Mouse (Mus musculus): ENCODE data around the gene Itprip. TPM values are rescaled to one million over a fixed set of nuclear protein-coding genes. Genes with fewer than 3 reads are reported as not detected.

Gene Itprip
- polyA plus RNA-seq, 1 experiment from 2014 or later = 20.3 TPM

- Histone ChIP-seq H3K4me2 (ENCODE audit: low read depth, severe bottlenecking) (no peak overlapping the region), H3K4me3 (ENCODE audit: low read depth, low read length) (no peak overlapping the region), H3K9me3 (ENCODE audit: control insufficient read depth, low read length) (no peaks in the 10 kb centered on the region), H3K27ac (replicated peaks; ENCODE audit: low read depth, low read length) (no peak overlapping the region), H3K4me1 (ENCODE audit: control insufficient read depth, insufficient read depth, low read length) (peaks cover 28% of the 10 kb centered on the region), H3K27me3 (ENCODE audit: control insufficient read depth, insufficient read depth, low read length) (no peaks in the 10 kb centered on the region), H3K36me3 (ENCODE audit: control insufficient read depth, insufficient read depth, low read length) (peaks cover 19% of the 10 kb centered on the region; the same call in 1 of the 2 replicates), H3K9ac (ENCODE audit: low read length) (no peak overlapping the region)
- ATAC-seq (ENCODE audit: insufficient number of reproducible peaks, low FRiP score, low TSS enrichment, low read depth) (no peak), DNase-seq (ENCODE audit: low spot score) (no peak)
- 86% methylated on average over 10 of the region's 10 CpGs for whole genome bisulfite sequencing
Observed at GRCm38 (mm10) chr19:47900558-47900957, 18.5 kb downstream of the Itprip start.

- Histone ChIP-seq H3K4me2 (ENCODE audit: low read depth, severe bottlenecking) (no peak overlapping the region), H3K9ac (ENCODE audit: low read length) (no peak overlapping the region), H3K27ac (replicated peaks; ENCODE audit: low read depth, low read length) (no peak overlapping the region), H3K9me3 (ENCODE audit: control insufficient read depth, low read length) (no peaks in the 10 kb centered on the region), H3K36me3 (ENCODE audit: control insufficient read depth, insufficient read depth, low read length) (peaks cover 19% of the 10 kb centered on the region; the same call in 1 of the 2 replicates), H3K4me3 (ENCODE audit: low read depth, low read length) (no peak overlapping the region), H3K27me3 (ENCODE audit: control insufficient read depth, insufficient read depth, low read length) (no peaks in the 10 kb centered on the region), H3K4me1 (ENCODE audit: control insufficient read depth, insufficient read depth, low read length) (peaks cover 25% of the 10 kb centered on the region)
- DNase-seq (ENCODE audit: low spot score) (no peak), ATAC-seq (ENCODE audit: insufficient number of reproducible peaks, low FRiP score, low TSS enrichment, low read depth) (no peak)
- WGBS = 68% methylated on average over 6 of the region's 6 CpGs
Observed at GRCm38 (mm10) chr19:47900012-47900411, 19.1 kb downstream of the Itprip start.

GRCm38 (mm10) chr19:47898472-47899079 is 20.5 kb downstream of the Itprip start:
- no peak for DNase-seq (ENCODE audit: low spot score)
- WGBS = 88% methylated on average over 8 of the region's 8 CpGs
- H3K36me3 ChIP-seq (ENCODE audit: control insufficient read depth, insufficient read depth, low read length) = peaks cover 21% of the 10 kb centered on the region; the same call in 1 of the 2 replicates

GRCm38 (mm10) chr19:47893092-47893491 is 26.0 kb downstream of the Itprip start:
- no peak overlapping the region for H3K27ac ChIP-seq (replicated peaks; ENCODE audit: low read depth, low read length)
- no peaks in the 10 kb centered on the region for H3K27me3 ChIP-seq (ENCODE audit: control insufficient read depth, insufficient read depth, low read length)
- ATAC-seq (ENCODE audit: insufficient number of reproducible peaks, low FRiP score, low TSS enrichment, low read depth) (no peak), DNase-seq (ENCODE audit: low spot score) (no peak)
- H3K9me3 ChIP-seq (ENCODE audit: control insufficient read depth, low read length) = no peaks in the 10 kb centered on the region
- H3K4me1 ChIP-seq (ENCODE audit: control insufficient read depth, insufficient read depth, low read length) = 0 out of 2 replicates have a peak, but pooled peaks cover 7% of the 10 kb centered on the region
- no peak overlapping the region for H3K4me3 ChIP-seq (ENCODE audit: low read depth, low read length)
- no peak overlapping the region for H3K4me2 ChIP-seq (ENCODE audit: low read depth, severe bottlenecking)
- H3K36me3 ChIP-seq (ENCODE audit: control insufficient read depth, insufficient read depth, low read length) = peaks cover 20% of the 10 kb centered on the region; the same call in 1 of the 2 replicates
- H3K9ac ChIP-seq (ENCODE audit: low read length) = no peak overlapping the region
- 95% methylated on average over 6 of the region's 6 CpGs for WGBS

More at GRCm38 (mm10) chr19:47898472-47899079, 20.5 kb downstream of the Itprip start:
- Histone ChIP-seq H3K27ac (replicated peaks; ENCODE audit: low read depth, low read length) (no peak overlapping the region), H3K4me3 (ENCODE audit: low read depth, low read length) (no peak overlapping the region), H3K4me1 (ENCODE audit: control insufficient read depth, insufficient read depth, low read length) (peaks cover 21% of the 10 kb centered on the region), H3K4me2 (ENCODE audit: low read depth, severe bottlenecking) (no peak overlapping the region), H3K9ac (ENCODE audit: low read length) (no peak overlapping the region), H3K27me3 (ENCODE audit: control insufficient read depth, insufficient read depth, low read length) (no peaks in the 10 kb centered on the region), H3K9me3 (ENCODE audit: control insufficient read depth, low read length) (no peaks in the 10 kb centered on the region)
- ATAC-seq (ENCODE audit: insufficient number of reproducible peaks, low FRiP score, low TSS enrichment, low read depth) = no peak

GRCm38 (mm10) chr19:47891562-47892312 is 27.4 kb downstream of the Itprip start:
- ATAC-seq (ENCODE audit: insufficient number of reproducible peaks, low FRiP score, low TSS enrichment, low read depth) (no peak), DNase-seq (ENCODE audit: low spot score) (no peak)
- WGBS = 87% methylated on average over 11 of the region's 11 CpGs

GRCm38 (mm10) chr19:47890489-47891130 is 28.5 kb downstream of the Itprip start:
- H3K27ac ChIP-seq (replicated peaks; ENCODE audit: low read depth, low read length) = no peak overlapping the region
- H3K27me3 ChIP-seq (ENCODE audit: control insufficient read depth, insufficient read depth, low read length) = no peaks in the 10 kb centered on the region
- ATAC-seq (ENCODE audit: insufficient number of reproducible peaks, low FRiP score, low TSS enrichment, low read depth) (no peak), DNase-seq (ENCODE audit: low spot score) (no peak)
- H3K9me3 ChIP-seq (ENCODE audit: control insufficient read depth, low read length) = no peaks in the 10 kb centered on the region
- H3K4me3 ChIP-seq (ENCODE audit: low read depth, low read length) = no peak overlapping the region
- no peak overlapping the region for H3K9ac ChIP-seq (ENCODE audit: low read length)
- WGBS = 55% methylated on average over 10 of the region's 10 CpGs
- H3K4me1 ChIP-seq (ENCODE audit: control insufficient read depth, insufficient read depth, low read length) = 0 out of 2 replicates have a peak, but pooled peaks cover 13% of the 10 kb centered on the region
- H3K36me3 ChIP-seq (ENCODE audit: control insufficient read depth, insufficient read depth, low read length) = peaks cover 2% of the 10 kb centered on the region; the same call in 1 of the 2 replicates
- no peak overlapping the region for H3K4me2 ChIP-seq (ENCODE audit: low read depth, severe bottlenecking)

More at GRCm38 (mm10) chr19:47891562-47892312, 27.4 kb downstream of the Itprip start:
- no peak overlapping the region for H3K27ac ChIP-seq (replicated peaks; ENCODE audit: low read depth, low read length)
- no peaks in the 10 kb centered on the region for H3K27me3 ChIP-seq (ENCODE audit: control insufficient read depth, insufficient read depth, low read length)
- no peak overlapping the region for H3K9ac ChIP-seq (ENCODE audit: low read length)
- H3K36me3 ChIP-seq (ENCODE audit: control insufficient read depth, insufficient read depth, low read length) = peaks cover 8% of the 10 kb centered on the region; the same call in 1 of the 2 replicates
- 0 out of 2 replicates have a peak, but pooled peaks cover 10% of the 10 kb centered on the region for H3K4me1 ChIP-seq (ENCODE audit: control insufficient read depth, insufficient read depth, low read length)
- no peak overlapping the region for H3K4me3 ChIP-seq (ENCODE audit: low read depth, low read length)
- H3K9me3 ChIP-seq (ENCODE audit: control insufficient read depth, low read length) = no peaks in the 10 kb centered on the region
- H3K4me2 ChIP-seq (ENCODE audit: low read depth, severe bottlenecking) = no peak overlapping the region

GRCm38 (mm10) chr19:47888037-47888436 is 31.1 kb downstream of the Itprip start:
- WGBS = 94% methylated on average over 8 of the region's 8 CpGs

GRCm38 (mm10) chr19:47887417-47887816 is 31.7 kb downstream of the Itprip start:
- no peaks in the 10 kb centered on the region for H3K9me3 ChIP-seq (ENCODE audit: control insufficient read depth, low read length)
- WGBS = 86% methylated on average over 10 of the region's 10 CpGs
- ATAC-seq (ENCODE audit: insufficient number of reproducible peaks, low FRiP score, low TSS enrichment, low read depth) (no peak), DNase-seq (ENCODE audit: low spot score) (no peak)
- no peaks in the 10 kb centered on the region for H3K27me3 ChIP-seq (ENCODE audit: control insufficient read depth, insufficient read depth, low read length)
- no peaks in the 10 kb centered on the region for H3K36me3 ChIP-seq (ENCODE audit: control insufficient read depth, insufficient read depth, low read length)
- H3K4me3 ChIP-seq (ENCODE audit: low read depth, low read length) = no peak overlapping the region
- H3K4me1 ChIP-seq (ENCODE audit: control insufficient read depth, insufficient read depth, low read length) = peaks cover 21% of the 10 kb centered on the region; the same call in 1 of the 2 replicates
- H3K27ac ChIP-seq (replicated peaks; ENCODE audit: low read depth, low read length) = no peak overlapping the region
- no peak overlapping the region for H3K9ac ChIP-seq (ENCODE audit: low read length)
- H3K4me2 ChIP-seq (ENCODE audit: low read depth, severe bottlenecking) = no peak overlapping the region

More at GRCm38 (mm10) chr19:47888037-47888436, 31.1 kb downstream of the Itprip start:
- no peaks in the 10 kb centered on the region for H3K9me3 ChIP-seq (ENCODE audit: control insufficient read depth, low read length)
- peaks cover 17% of the 10 kb centered on the region; the same call in 1 of the 2 replicates for H3K4me1 ChIP-seq (ENCODE audit: control insufficient read depth, insufficient read depth, low read length)
- ATAC-seq (ENCODE audit: insufficient number of reproducible peaks, low FRiP score, low TSS enrichment, low read depth) (no peak), DNase-seq (ENCODE audit: low spot score) (no peak)
- H3K9ac ChIP-seq (ENCODE audit: low read length) = no peak overlapping the region
- no peaks in the 10 kb centered on the region for H3K36me3 ChIP-seq (ENCODE audit: control insufficient read depth, insufficient read depth, low read length)
- no peak overlapping the region for H3K4me3 ChIP-seq (ENCODE audit: low read depth, low read length)
- no peak overlapping the region for H3K27ac ChIP-seq (replicated peaks; ENCODE audit: low read depth, low read length)
- H3K4me2 ChIP-seq (ENCODE audit: low read depth, severe bottlenecking) = no peak overlapping the region
- no peaks in the 10 kb centered on the region for H3K27me3 ChIP-seq (ENCODE audit: control insufficient read depth, insufficient read depth, low read length)

All from limb, embryonic 11.5 days (tissue).